Mouse (Mus musculus): Measurements from ENCODE around the gene Pknox2.

The Pknox2 gene

GRCm38 (mm10) chr9:37147359-37147685 lies at the start of gene Pknox2:
Gene Pknox2, minus strand, starts transcription at chr9:37147407.
- peak; percentile 82 for DNase-seq

DNA sequence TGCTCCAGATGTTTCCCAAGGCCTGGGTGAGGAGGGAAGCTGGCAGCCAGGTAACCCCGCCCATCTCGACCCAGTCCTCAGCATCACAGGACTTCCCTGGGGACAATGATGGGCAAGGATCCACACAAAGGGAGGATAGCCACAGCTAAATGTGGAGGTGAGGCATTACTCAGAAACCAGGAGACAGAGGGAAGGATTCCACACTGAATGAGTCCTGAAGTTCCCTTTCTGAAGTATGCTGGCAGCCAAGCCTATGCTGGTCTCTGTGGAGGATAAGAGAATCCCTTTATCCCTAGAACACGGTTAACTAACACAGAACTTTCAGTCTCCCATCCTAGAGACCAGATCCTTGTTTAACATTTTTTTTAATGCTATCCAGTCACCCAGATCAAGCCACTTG lies 40.8 kb upstream of the Pknox2 start:
- no peak for DNase-seq

- DNase-seq, result no peak
These were observed 40.2 kb upstream of the Pknox2 start for GRCm38 (mm10) chr9:37187407-37187806.

- DNase-seq, result peak; percentile 9
These were observed 36.0 kb upstream of the Pknox2 start for GRCm38 (mm10) chr9:37183176-37183575.

DNA sequence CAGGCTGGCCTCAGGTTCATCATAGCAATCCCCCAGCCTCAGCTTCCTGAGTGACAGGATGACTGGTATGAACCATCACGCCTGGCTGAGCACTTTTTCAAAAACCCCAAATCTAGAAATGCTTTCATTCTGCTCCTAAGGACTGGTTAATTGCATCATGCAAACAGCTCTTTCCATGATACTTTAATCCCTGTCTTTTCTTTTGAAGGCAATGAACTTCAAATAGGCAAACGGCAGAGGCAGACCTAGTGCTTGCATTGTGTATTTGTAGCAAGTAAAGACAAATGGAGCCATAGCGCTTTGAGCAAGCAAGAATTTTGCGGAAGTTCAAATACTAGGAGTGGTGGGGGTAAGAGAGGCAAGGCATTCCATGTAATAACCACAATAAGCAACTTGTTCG lies 34.4 kb upstream of the Pknox2 start:
- no peak for DNase-seq

DNA sequence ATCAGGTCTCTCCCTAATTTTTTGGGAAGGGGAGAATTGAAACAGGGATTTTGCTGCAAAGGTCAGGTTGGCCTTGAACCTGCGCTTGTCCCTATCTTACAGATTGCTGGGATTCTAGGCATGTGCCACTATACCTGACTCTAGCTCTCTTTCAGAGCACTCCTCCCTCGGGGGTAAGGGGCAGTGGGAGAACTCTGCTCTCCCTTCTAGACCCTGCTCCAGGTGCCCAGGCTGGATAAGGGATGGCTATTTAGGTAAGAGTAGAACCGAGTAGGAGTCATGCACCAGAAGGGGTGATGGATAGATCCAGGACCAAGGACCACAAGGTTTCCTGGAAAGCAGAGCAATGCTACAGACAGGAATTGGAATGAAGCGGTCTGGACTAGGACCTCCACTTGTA lies 32.4 kb upstream of the Pknox2 start:
- DNase-seq, result no peak

- DNase-seq, result peak; percentile 11
These were observed 31.7 kb upstream of the Pknox2 start for GRCm38 (mm10) chr9:37178911-37179310.

- no peak for DNase-seq
These were observed 30.3 kb upstream of the Pknox2 start for GRCm38 (mm10) chr9:37177551-37177950.

GRCm38 (mm10) chr9:37177107-37177506 lies 29.9 kb upstream of the Pknox2 start:
- DNase-seq, result peak; percentile 84

- no peak for DNase-seq
These were observed 28.8 kb upstream of the Pknox2 start for GRCm38 (mm10) chr9:37176002-37176401.

- DNase-seq, result no peak
These were observed 26.2 kb upstream of the Pknox2 start for GRCm38 (mm10) chr9:37173376-37173775.

DNA sequence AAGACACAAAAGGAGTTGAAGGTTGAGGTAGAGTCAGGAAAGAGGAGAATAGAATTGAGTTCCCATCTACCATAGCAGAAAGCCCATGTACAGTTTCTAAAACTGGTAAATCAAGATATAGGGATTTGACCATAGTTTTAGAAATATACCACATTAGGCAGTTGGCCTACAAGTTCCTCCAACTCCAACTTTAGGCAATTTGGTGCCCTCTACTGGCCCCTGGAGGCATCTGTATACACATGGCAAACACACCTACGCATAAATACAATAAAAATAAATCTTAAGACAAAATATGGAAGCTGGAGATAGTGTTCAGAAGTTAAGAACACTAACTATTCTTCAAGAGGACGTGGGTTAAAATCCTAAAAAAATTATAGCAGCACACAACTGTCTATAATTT lies 19.7 kb upstream of the Pknox2 start:
- peak; percentile 25 for DNase-seq

- DNase-seq, result no peak
These were observed 13.5 kb upstream of the Pknox2 start for GRCm38 (mm10) chr9:37160686-37161085.

DNA sequence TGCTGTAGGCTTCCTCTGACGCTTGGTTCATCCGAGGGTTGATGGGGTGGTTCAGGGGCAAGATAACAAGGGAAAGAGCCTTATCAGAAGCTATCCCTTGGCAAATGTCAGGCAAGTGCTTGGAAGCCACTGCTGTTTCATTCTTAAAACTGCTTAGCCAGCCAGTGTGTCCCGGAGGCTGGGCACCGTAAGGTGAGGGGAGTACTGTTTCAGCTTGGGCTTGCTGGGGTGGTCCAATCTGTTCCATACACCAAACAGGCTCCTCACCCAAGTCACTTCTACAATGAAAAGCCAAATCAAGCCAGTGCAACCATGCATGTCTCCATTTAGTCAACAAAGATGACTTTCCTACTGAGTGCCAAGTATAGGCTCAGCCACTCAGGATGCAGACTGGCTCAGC lies 679 bp upstream of the Pknox2 start:
- DNase-seq, result no peak

DNA sequence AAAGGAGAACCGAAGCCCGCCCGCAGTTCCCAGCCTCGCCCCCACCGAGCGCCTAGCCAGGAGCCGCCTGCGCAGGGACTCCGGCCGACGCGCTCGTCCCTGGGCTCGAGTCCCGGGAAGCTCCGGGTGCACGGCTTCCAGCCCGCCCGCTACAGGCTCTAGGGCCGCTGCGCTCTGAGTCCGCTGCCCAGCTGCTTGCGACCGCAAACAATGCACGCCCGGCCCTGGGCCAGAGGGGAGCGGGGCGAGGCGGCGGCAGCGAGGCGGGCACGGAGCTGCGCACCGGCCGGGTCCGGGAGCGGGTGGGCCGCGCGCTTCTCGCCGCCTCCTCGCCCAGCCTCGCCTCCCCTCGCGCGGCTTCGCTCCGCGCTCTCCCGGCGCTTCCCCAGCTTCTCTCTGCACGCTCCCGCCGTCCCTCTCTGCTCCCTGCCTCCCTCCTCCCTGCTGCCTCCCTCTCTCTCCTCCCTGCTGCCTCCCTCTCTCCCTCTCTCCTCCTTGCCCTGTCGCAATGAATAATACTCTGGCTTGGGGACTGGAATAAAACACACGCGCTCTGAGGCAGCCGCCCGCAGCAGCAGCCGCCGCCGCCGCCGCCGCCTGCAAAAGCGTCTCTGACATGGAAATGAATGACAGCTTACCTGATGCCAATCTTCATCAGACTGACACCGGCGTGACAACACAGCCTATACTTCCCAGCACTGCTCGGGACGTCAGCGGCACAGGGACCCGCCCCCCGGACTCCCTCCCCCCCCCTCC lies 426 bp downstream of the Pknox2 start:
- DNase-seq, result peak; percentile 49

DNA sequence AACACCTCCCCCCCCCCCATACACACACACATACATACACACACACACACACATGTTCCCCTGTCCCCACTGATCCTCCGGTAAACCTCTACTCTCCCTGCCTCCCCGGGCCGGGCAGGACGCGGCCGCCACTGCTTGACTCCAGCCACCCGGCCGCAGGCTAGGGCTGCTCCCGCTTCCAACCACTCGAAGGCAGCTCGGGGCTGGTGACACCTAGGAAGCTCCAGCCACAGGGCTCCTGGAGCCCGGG lies 929 bp downstream of the Pknox2 start:
- no peak for DNase-seq

- DNase-seq, result peak; percentile 27
These were observed 1.4 kb downstream of the Pknox2 start for GRCm38 (mm10) chr9:37145616-37146352.

DNA sequence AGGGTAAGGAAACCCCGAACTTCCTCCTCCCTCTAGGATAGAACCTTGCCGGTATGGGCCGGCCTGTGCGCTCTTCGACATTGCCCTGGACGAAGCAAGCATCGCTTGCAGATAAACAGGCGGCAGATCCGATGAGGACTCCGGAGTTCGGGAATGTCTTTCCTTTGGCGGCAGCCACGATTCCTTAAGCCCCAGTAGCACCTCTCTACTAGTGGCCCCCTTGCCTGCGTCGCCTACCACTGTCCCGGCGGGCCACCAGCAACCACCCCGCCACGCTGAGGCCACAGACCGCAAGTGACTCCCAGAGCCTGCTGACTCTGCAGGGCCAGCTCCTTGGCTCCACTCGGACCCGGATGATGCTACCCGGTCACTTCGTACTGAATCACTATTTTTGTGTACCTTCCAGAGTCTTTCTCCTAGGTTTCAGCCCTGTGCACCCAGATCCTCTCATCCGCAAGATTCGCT lies 2.0 kb downstream of the Pknox2 start:
- peak; percentile 23 for DNase-seq

DNA sequence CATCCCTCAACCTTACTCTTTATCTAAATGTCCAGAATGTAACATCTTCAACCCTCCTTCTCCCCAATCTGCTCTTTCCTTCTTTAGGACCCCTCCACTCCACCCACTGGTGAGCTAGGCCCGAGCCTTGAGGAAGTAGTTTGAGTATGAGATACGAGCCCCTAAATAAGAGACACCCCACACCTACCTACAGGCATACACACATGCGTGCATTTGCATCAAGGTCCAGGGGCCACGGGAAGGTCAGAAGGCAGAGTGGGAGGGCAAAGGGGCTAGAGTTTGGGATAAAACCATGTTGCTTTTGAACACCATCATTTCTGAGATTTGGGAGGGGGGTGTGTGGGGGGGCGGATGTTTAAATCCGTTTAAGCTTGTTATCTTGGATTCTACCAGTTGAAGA lies 2.5 kb downstream of the Pknox2 start:
- no peak for DNase-seq

DNA sequence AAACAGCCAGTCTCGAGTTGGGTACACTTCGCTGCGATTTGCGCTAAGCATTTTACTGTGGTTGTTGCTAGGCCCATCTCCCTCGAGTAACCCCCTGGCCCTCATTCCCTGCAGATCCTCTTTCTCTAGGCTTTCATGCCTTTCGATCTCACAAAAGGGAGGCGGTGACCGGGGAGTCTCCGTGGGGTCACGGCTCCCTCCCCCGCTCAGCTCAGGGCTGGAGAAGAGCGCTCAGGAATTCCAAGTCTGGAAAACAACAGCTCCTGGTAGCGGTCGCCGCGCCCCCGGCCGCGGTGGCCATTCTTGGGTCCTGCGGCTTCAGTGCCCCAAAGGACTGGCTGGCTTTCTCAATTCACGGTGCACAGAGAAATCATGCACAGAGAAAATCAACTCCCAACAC lies 3.0 kb downstream of the Pknox2 start:
- DNase-seq, result no peak

DNA sequence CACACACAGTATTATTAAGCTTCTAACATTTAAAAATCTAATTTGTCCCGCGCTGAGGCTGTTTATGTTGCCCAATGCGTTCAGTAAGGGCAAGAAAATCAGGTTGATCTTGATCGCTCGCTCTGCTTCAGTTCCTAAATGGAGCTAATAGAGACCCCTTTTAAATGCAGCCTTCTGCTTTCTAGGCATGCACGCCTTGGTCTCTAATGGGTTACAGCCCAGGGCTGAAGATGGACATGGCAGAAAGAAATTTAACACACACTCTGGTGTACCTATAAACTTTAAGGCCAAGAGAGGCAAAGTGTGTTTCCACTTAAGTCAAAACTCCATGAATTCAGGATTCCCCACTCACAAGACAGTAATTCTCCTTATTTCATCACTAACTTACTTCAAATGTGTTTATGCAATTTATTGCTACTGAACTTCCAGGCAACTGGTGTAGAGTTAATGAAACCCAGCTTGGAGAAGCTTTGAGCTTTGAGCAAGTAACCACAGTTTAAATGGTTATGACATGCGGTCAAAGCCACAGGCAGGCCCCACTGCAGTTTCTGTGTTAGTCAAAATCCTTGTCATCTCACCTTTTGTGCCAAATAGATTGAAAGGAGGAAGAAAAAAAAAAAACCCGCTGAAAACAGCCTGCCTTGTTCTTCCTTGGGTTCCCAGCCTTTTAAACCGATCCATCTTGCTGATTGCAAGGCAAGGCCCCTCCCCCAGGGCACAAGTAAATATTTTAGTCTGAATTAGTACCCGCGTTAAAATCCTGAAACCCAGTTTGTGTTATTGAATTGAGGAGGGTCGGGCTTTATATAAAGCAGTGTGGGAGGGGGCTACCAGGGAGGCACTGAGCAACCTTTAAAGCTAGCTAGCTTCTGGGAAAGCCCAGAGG lies 3.9 kb downstream of the Pknox2 start:
- DNase-seq, result no peak

- DNase-seq, result no peak
These were observed 5.1 kb downstream of the Pknox2 start for GRCm38 (mm10) chr9:37142107-37142506.

- DNase-seq, result no peak
These were observed 6.6 kb downstream of the Pknox2 start for GRCm38 (mm10) chr9:37140464-37141181.

All from thymus, postnatal 4 days (tissue).